Mouse (Mus musculus): ENCODE measurements around the gene Tenm3. TPM values are rescaled to one million over a fixed set of nuclear protein-coding genes. Genes with fewer than 3 reads are reported as not detected.

Gene Tenm3
- polyA plus RNA-seq, 1 experiment from 2014 or later = 36.8 TPM

- no peak for ATAC-seq (ENCODE audit: low FRiP score, low read depth)
- WGBS = 74% methylated on average over 5 of the region's 5 CpGs
- Histone ChIP-seq H3K9ac (no peak overlapping the region), H3K4me1 (no peaks in the 10 kb centered on the region), H3K4me3 (no peak overlapping the region), H3K4me2 (replicated peaks) (no peak overlapping the region), H3K27ac (no peak overlapping the region), H3K27me3 (replicated peaks) (no peaks in the 10 kb centered on the region), H3K36me3 (no peaks in the 10 kb centered on the region), H3K9me3 (no peaks in the 10 kb centered on the region)
These were observed 468.6 kb downstream of the Tenm3 start for GRCm38 (mm10) chr8:48375183-48375582.

- WGBS = 93% methylated on average over 11 of the region's 11 CpGs
These were observed 470.3 kb downstream of the Tenm3 start for GRCm38 (mm10) chr8:48373404-48373803.

GRCm38 (mm10) chr8:48367164-48367563, 476.6 kb downstream of the Tenm3 start:
- Histone ChIP-seq H3K36me3 (no peaks in the 10 kb centered on the region), H3K4me1 (peaks cover 5% of the 10 kb centered on the region; the same call in 1 of the 2 replicates), H3K27me3 (replicated peaks) (no peaks in the 10 kb centered on the region), H3K4me2 (replicated peaks) (no peak overlapping the region), H3K4me3 (no peak overlapping the region), H3K27ac (no peak overlapping the region), H3K9me3 (no peaks in the 10 kb centered on the region), H3K9ac (no peak overlapping the region)
- 88% methylated on average over 10 of the region's 10 CpGs for WGBS
- no peak for ATAC-seq (ENCODE audit: low FRiP score, low read depth)

More at GRCm38 (mm10) chr8:48373404-48373803, 470.3 kb downstream of the Tenm3 start:
- Histone ChIP-seq H3K4me3 (no peak overlapping the region), H3K36me3 (no peaks in the 10 kb centered on the region), H3K4me2 (replicated peaks) (no peak overlapping the region), H3K27me3 (replicated peaks) (no peaks in the 10 kb centered on the region), H3K9me3 (no peaks in the 10 kb centered on the region), H3K27ac (no peak overlapping the region), H3K4me1 (no peaks in the 10 kb centered on the region), H3K9ac (no peak overlapping the region)
- ATAC-seq (ENCODE audit: low FRiP score, low read depth) = no peak

GRCm38 (mm10) chr8:48356849-48357248, 486.9 kb downstream of the Tenm3 start:
- 81% methylated on average over 2 of the region's 2 CpGs for WGBS
- no peaks in the 10 kb centered on the region for H3K9me3 ChIP-seq
- H3K27ac ChIP-seq = no peak overlapping the region
- no peaks in the 10 kb centered on the region for H3K27me3 ChIP-seq (replicated peaks)
- no peak overlapping the region for H3K4me2 ChIP-seq (replicated peaks)
- ATAC-seq (ENCODE audit: low FRiP score, low read depth) = no peak
- H3K4me1 ChIP-seq = no peaks in the 10 kb centered on the region
- no peak overlapping the region for H3K4me3 ChIP-seq
- no peaks in the 10 kb centered on the region for H3K36me3 ChIP-seq
- no peak overlapping the region for H3K9ac ChIP-seq

- Histone ChIP-seq H3K4me2 (replicated peaks) (no peak overlapping the region), H3K27me3 (replicated peaks) (no peaks in the 10 kb centered on the region), H3K36me3 (no peaks in the 10 kb centered on the region), H3K9me3 (no peaks in the 10 kb centered on the region; the same call in 1 of the 2 replicates), H3K4me1 (no peaks in the 10 kb centered on the region), H3K9ac (no peak overlapping the region), H3K4me3 (no peak overlapping the region), H3K27ac (no peak overlapping the region)
- 91% methylated on average over 6 of the region's 6 CpGs for WGBS
- no peak for ATAC-seq (ENCODE audit: low FRiP score, low read depth)
These were observed 490.3 kb downstream of the Tenm3 start for GRCm38 (mm10) chr8:48353458-48353857.

- Histone ChIP-seq H3K9ac (no peak overlapping the region), H3K4me2 (replicated peaks) (no peak overlapping the region), H3K4me3 (no peak overlapping the region), H3K27ac (no peak overlapping the region), H3K36me3 (no peaks in the 10 kb centered on the region), H3K27me3 (replicated peaks) (no peaks in the 10 kb centered on the region), H3K4me1 (peaks cover 8% of the 10 kb centered on the region; the same call in 1 of the 2 replicates), H3K9me3 (no peaks in the 10 kb centered on the region; the same call in 1 of the 2 replicates)
- ATAC-seq (ENCODE audit: low FRiP score, low read depth) = no peak
- WGBS = 96% methylated on average over 5 of the region's 5 CpGs
These were observed 494.9 kb downstream of the Tenm3 start for GRCm38 (mm10) chr8:48348901-48349300.

GRCm38 (mm10) chr8:48348386-48348785, 495.4 kb downstream of the Tenm3 start:
- WGBS = 92% methylated on average over 4 of the region's 4 CpGs
- Histone ChIP-seq H3K27ac (no peak overlapping the region), H3K4me3 (no peak overlapping the region), H3K27me3 (replicated peaks) (no peaks in the 10 kb centered on the region), H3K36me3 (no peaks in the 10 kb centered on the region), H3K4me2 (replicated peaks) (no peak overlapping the region), H3K9me3 (no peaks in the 10 kb centered on the region; the same call in 1 of the 2 replicates), H3K4me1 (peaks cover 8% of the 10 kb centered on the region; the same call in 1 of the 2 replicates), H3K9ac (no peak overlapping the region)
- ATAC-seq (ENCODE audit: low FRiP score, low read depth) = no peak

GRCm38 (mm10) chr8:48343067-48343420, 500.7 kb downstream of the Tenm3 start:
- Histone ChIP-seq H3K27ac (no peak overlapping the region), H3K36me3 (no peaks in the 10 kb centered on the region), H3K4me2 (replicated peaks) (no peak overlapping the region), H3K27me3 (replicated peaks) (no peaks in the 10 kb centered on the region), H3K9ac (no peak overlapping the region), H3K4me1 (peaks cover 19% of the 10 kb centered on the region), H3K4me3 (no peak overlapping the region), H3K9me3 (no peaks in the 10 kb centered on the region)
- ATAC-seq (ENCODE audit: low FRiP score, low read depth) = 0 out of 2 replicates have a peak, but pooled peaks have one; percentile 2
- 83% methylated on average over 18 of the region's 18 CpGs for WGBS

- H3K27me3 ChIP-seq (replicated peaks) = no peaks in the 10 kb centered on the region
These were observed 501.3 kb downstream of the Tenm3 start for GRCm38 (mm10) chr8:48342321-48343066.

GRCm38 (mm10) chr8:48341692-48342091, 502.1 kb downstream of the Tenm3 start:
- Histone ChIP-seq H3K4me1 (peaks cover 14% of the 10 kb centered on the region), H3K9me3 (no peaks in the 10 kb centered on the region), H3K27ac (no peak overlapping the region), H3K36me3 (no peaks in the 10 kb centered on the region), H3K4me3 (no peak overlapping the region), H3K4me2 (replicated peaks) (0 out of 2 replicates have a peak overlapping the region, but pooled peaks have one; percentile 46), H3K27me3 (replicated peaks) (no peaks in the 10 kb centered on the region), H3K9ac (no peak overlapping the region)
- ATAC-seq (ENCODE audit: low FRiP score, low read depth) = no peak
- WGBS = 36% methylated on average over 4 of the region's 4 CpGs

More at GRCm38 (mm10) chr8:48342321-48343066, 501.3 kb downstream of the Tenm3 start:
- Histone ChIP-seq H3K9ac (no peak overlapping the region), H3K4me3 (no peak overlapping the region), H3K4me2 (replicated peaks) (peak overlapping the region; percentile 46), H3K4me1 (peaks cover 19% of the 10 kb centered on the region), H3K36me3 (no peaks in the 10 kb centered on the region), H3K9me3 (no peaks in the 10 kb centered on the region), H3K27ac (no peak overlapping the region)
- 60% methylated on average over 30 of the region's 30 CpGs for WGBS
- ATAC-seq (ENCODE audit: low FRiP score, low read depth) = peak; percentile 67

- no peak overlapping the region for H3K4me2 ChIP-seq (replicated peaks)
- no peaks in the 10 kb centered on the region for H3K27me3 ChIP-seq (replicated peaks)
- WGBS = 64% methylated on average over 5 of the region's 5 CpGs
- no peak overlapping the region for H3K27ac ChIP-seq
- H3K36me3 ChIP-seq = no peaks in the 10 kb centered on the region
- peaks cover 11% of the 10 kb centered on the region; the same call in 1 of the 2 replicates for H3K4me1 ChIP-seq
- no peak overlapping the region for H3K4me3 ChIP-seq
- H3K9me3 ChIP-seq = no peaks in the 10 kb centered on the region
- H3K9ac ChIP-seq = no peak overlapping the region
- ATAC-seq (ENCODE audit: low FRiP score, low read depth) = no peak
These were observed 502.5 kb downstream of the Tenm3 start for GRCm38 (mm10) chr8:48341276-48341675.

GRCm38 (mm10) chr8:48322655-48323265, 521.0 kb downstream of the Tenm3 start:
- Histone ChIP-seq H3K27ac (no peak overlapping the region), H3K9me3 (no peaks in the 10 kb centered on the region), H3K4me3 (no peak overlapping the region), H3K27me3 (replicated peaks) (no peaks in the 10 kb centered on the region), H3K4me2 (replicated peaks) (no peak overlapping the region), H3K36me3 (no peaks in the 10 kb centered on the region), H3K4me1 (no peaks in the 10 kb centered on the region; the same call in 1 of the 2 replicates), H3K9ac (no peak overlapping the region)
- 78% methylated on average over 11 of the region's 11 CpGs for WGBS
- no peak for ATAC-seq (ENCODE audit: low FRiP score, low read depth)
